Mouse (Mus musculus): Measurements from ENCODE around the gene Ucp3.

Ucp3 gene

GRCm38 (mm10) chr7:100472777-100473176 is at the start of gene Ucp3:
Ucp3 (plus strand) TSS chr7:100472990.
- DNase-seq (ENCODE audit: low read depth) = no peak

GRCm38 (mm10) chr7:100425795-100426194 is 47.0 kb upstream of the Ucp3 start:
- DNase-seq (ENCODE audit: low read depth) = no peak

GRCm38 (mm10) chr7:100429102-100429501 is 43.7 kb upstream of the Ucp3 start:
- peak; percentile 71 for DNase-seq (ENCODE audit: low read depth)

- no peak for DNase-seq (ENCODE audit: low read depth)
These were observed 42.9 kb upstream of the Ucp3 start for GRCm38 (mm10) chr7:100429911-100430310.

- DNase-seq (ENCODE audit: low read depth) = no peak
These were observed 41.7 kb upstream of the Ucp3 start for GRCm38 (mm10) chr7:100431103-100431502.

GRCm38 (mm10) chr7:100433295-100433694 is 39.5 kb upstream of the Ucp3 start:
- DNase-seq (ENCODE audit: low read depth) = no peak

- DNase-seq (ENCODE audit: low read depth) = no peak
These were observed 29.1 kb upstream of the Ucp3 start for GRCm38 (mm10) chr7:100443728-100444127.

- DNase-seq (ENCODE audit: low read depth) = no peak
These were observed 26.5 kb upstream of the Ucp3 start for GRCm38 (mm10) chr7:100446271-100446670.

- peak; percentile 72 for DNase-seq (ENCODE audit: low read depth)
These were observed 24.3 kb upstream of the Ucp3 start for GRCm38 (mm10) chr7:100448530-100448929.

- DNase-seq (ENCODE audit: low read depth) = peak; percentile 85
These were observed 23.8 kb upstream of the Ucp3 start for GRCm38 (mm10) chr7:100448985-100449384.

- no peak for DNase-seq (ENCODE audit: low read depth)
These were observed 14.6 kb upstream of the Ucp3 start for GRCm38 (mm10) chr7:100458153-100458552.

GRCm38 (mm10) chr7:100459862-100460261 is 12.9 kb upstream of the Ucp3 start:
- no peak for DNase-seq (ENCODE audit: low read depth)

GRCm38 (mm10) chr7:100461621-100462151 is 11.1 kb upstream of the Ucp3 start:
- no peak for DNase-seq (ENCODE audit: low read depth)

- DNase-seq (ENCODE audit: low read depth) = no peak
These were observed 9.6 kb upstream of the Ucp3 start for GRCm38 (mm10) chr7:100463194-100463593.

GRCm38 (mm10) chr7:100463757-100464156 is 9.0 kb upstream of the Ucp3 start:
- no peak for DNase-seq (ENCODE audit: low read depth)

- no peak for DNase-seq (ENCODE audit: low read depth)
These were observed 8.5 kb upstream of the Ucp3 start for GRCm38 (mm10) chr7:100464248-100464647.

- DNase-seq (ENCODE audit: low read depth) = no peak
These were observed 7.5 kb upstream of the Ucp3 start for GRCm38 (mm10) chr7:100465248-100465647.

GRCm38 (mm10) chr7:100465656-100466309 is 7.0 kb upstream of the Ucp3 start:
- DNase-seq (ENCODE audit: low read depth) = no peak

- no peak for DNase-seq (ENCODE audit: low read depth)
These were observed 5.8 kb upstream of the Ucp3 start for GRCm38 (mm10) chr7:100466781-100467510.

GRCm38 (mm10) chr7:100468761-100469160 is 4.0 kb upstream of the Ucp3 start:
- DNase-seq (ENCODE audit: low read depth) = no peak

- no peak for DNase-seq (ENCODE audit: low read depth)
These were observed 3.3 kb upstream of the Ucp3 start for GRCm38 (mm10) chr7:100469502-100469901.

GRCm38 (mm10) chr7:100470796-100471406 is 1.9 kb upstream of the Ucp3 start:
- DNase-seq (ENCODE audit: low read depth) = no peak

GRCm38 (mm10) chr7:100471407-100471797 is 1.4 kb upstream of the Ucp3 start:
- DNase-seq (ENCODE audit: low read depth) = no peak
